Mouse (Mus musculus) ES-E14 (cell line): ENCODE results near the gene Taf11. TPM values are rescaled to one million over a fixed set of nuclear protein-coding genes. Genes with fewer than 3 reads are reported as not detected.
A peak's percentile ranks its signal among the peaks of the same experiment; 100 is the strongest.

Experiments
- DNase-seq: peaks from one replicate; pipeline ENCODE4 v3.0.0-alpha.2; 2013; ENCODE audit warnings: low read depth, low spot score
- H3K27ac ChIP-seq: 2 replicates; pipeline ENCODE4 v1.5.1; 2012; ENCODE audit warnings: low read depth, mild to moderate bottlenecking, low read length, moderate library complexity, mixed read lengths; ENCODE audit not compliant: poor library complexity, insufficient read depth, severe bottlenecking
- H3K36me3 ChIP-seq: 2 replicates; pipeline ENCODE4 v1.6.1; 2012; ENCODE audit warnings: mild to moderate bottlenecking, low read length, moderate library complexity, mixed read lengths; ENCODE audit not compliant: control insufficient read depth, poor library complexity, insufficient read depth, severe bottlenecking
- H3K4me1 ChIP-seq, 2 experiments: fragments of 150-350 bp in 1 of 2; sonication (generic) in 1 of 2; 2 replicates each; pipeline ENCODE4 v1.6.1; 2012; ENCODE audit warnings: low read length in 2 of 2, mild to moderate bottlenecking in 1 of 2, mixed read lengths in 1 of 2; ENCODE audit not compliant: control insufficient read depth in 2 of 2, insufficient read depth in 2 of 2, poor library complexity in 1 of 2
- H3K4me3 ChIP-seq, 2 experiments: fragments of 150-350 bp in 1 of 2; sonication (generic) in 1 of 2; 2 replicates each; pipeline ENCODE4 v1.5.1; 2012; ENCODE audit warnings: low read length in 2 of 2, low read depth in 1 of 2, mild to moderate bottlenecking in 1 of 2, mixed read lengths in 1 of 2; ENCODE audit not compliant: insufficient read depth in 1 of 2, poor library complexity in 1 of 2, severe bottlenecking in 1 of 2
- H3K9ac ChIP-seq: 2 replicates; pipeline ENCODE4 v1.6.1; 2012; ENCODE audit warnings: low read depth, mild to moderate bottlenecking, low read length, mixed read lengths; ENCODE audit not compliant: poor library complexity, insufficient read depth, severe bottlenecking
- H3K9me3 ChIP-seq: fragments of 150-350 bp; sonication (generic); 2 replicates; pipeline ENCODE4 v1.6.1; 2012; ENCODE audit warnings: low read depth, mild to moderate bottlenecking, low read length; ENCODE audit not compliant: control insufficient read depth, insufficient read depth
- CHD2 ChIP-seq: IDR thresholded peaks from 2 replicates; pipeline ENCODE4 v1.6.1; 2014; ENCODE audit warnings: mild to moderate bottlenecking, low read depth, low read length, inconsistent platforms
- HCFC1 ChIP-seq: IDR thresholded peaks from 2 replicates; pipeline ENCODE4 v1.6.1; 2012; ENCODE audit warnings: low read length, inconsistent platforms, borderline replicate concordance; ENCODE audit not compliant: insufficient read depth
- MAFK ChIP-seq: IDR thresholded peaks from 2 replicates; pipeline ENCODE4 v1.6.1; 2014; ENCODE audit warnings: mild to moderate bottlenecking, low read depth, low read length, inconsistent platforms; ENCODE audit not compliant: insufficient read depth
- ZC3H11A ChIP-seq: IDR thresholded peaks from 2 replicates; pipeline ENCODE4 v1.6.1; 2012; ENCODE audit warnings: low read depth, mild to moderate bottlenecking, inconsistent platforms, low read length, borderline replicate concordance
- ZNF384 ChIP-seq: IDR thresholded peaks from 2 replicates; pipeline ENCODE4 v1.6.1; 2012; ENCODE audit warnings: low read depth, low read length, inconsistent platforms
- in situ Hi-C, 2 experiments: fragments of 600-800 bp; cut with MboI; formaldehyde crosslinking; loops; one replicate each; pipeline ENCODE4 v1.15.1; 2025; ENCODE audit warnings: low sequenced_read_pairs in 2 of 2, inconsistent platforms in 1 of 2; ENCODE audit not compliant: unreplicated experiment in 2 of 2
- total RNA-seq: library from RNA; depleted of rRNA; stranded (reverse); fragments of 300-350 nt; gene quantifications from 2 replicates; pipeline ENCODE4 v1.2.3, GENCODE M21; 2012; rRNA removed

Taf11 gene
- 25.5 and 35.8 TPM in 2 replicates for total RNA-seq

GRCm38 (mm10) chr17:27909622-27910500, at the start of gene Taf11:
Taf11 (minus strand) TSS chr17:27909844.
- no peak within 1 kb of the TSS; the same call in 1 of the 2 replicates for H3K27ac ChIP-seq
- no peak for DNase-seq
- H3K36me3 ChIP-seq, result no peaks in the 10 kb centered on the region; the same call in 1 of the 2 replicates
- peak within 1 kb of the TSS; percentile 82 for H3K9ac ChIP-seq
- in situ Hi-C loops, result no loop called here
- H3K4me3 ChIP-seq, result peak within 1 kb of the TSS; percentile 76 to 89
- H3K9me3 ChIP-seq, result no peaks in the 10 kb centered on the region
- TF ChIP-seq ZC3H11A (no peak), CHD2 (no peak), ZNF384 (no peak), HCFC1 (no peak), MAFK (no peak)
- no peaks in the 10 kb centered on the region; a peak in 1 of 4 replicates for H3K4me1 ChIP-seq

GRCm38 (mm10) chr17:27957649-27958048, 48.0 kb upstream of the Taf11 start:
- H3K4me3 ChIP-seq, result no peak overlapping the region
- H3K27ac ChIP-seq, result no peak overlapping the region
- H3K9me3 ChIP-seq, result no peaks in the 10 kb centered on the region
- peaks cover 0 to 9% of the 10 kb centered on the region in 2 experiments; a peak in 1 of 4 replicates for H3K4me1 ChIP-seq
- H3K9ac ChIP-seq, result no peak overlapping the region
- no peak for DNase-seq
- in situ Hi-C loops, result no loop called here
- no peaks in the 10 kb centered on the region for H3K36me3 ChIP-seq
- TF ChIP-seq MAFK, result no peak
- TF ChIP-seq CHD2, result no peak
- TF ChIP-seq HCFC1, result no peak
- no peak for TF ChIP-seq ZC3H11A
- TF ChIP-seq ZNF384, result no peak

GRCm38 (mm10) chr17:27954629-27955402, 45.2 kb upstream of the Taf11 start:
- in situ Hi-C loops, result no loop called here
- no peaks in the 10 kb centered on the region for H3K36me3 ChIP-seq
- DNase-seq, result no peak
- H3K4me3 ChIP-seq, result no peak overlapping the region
- H3K27ac ChIP-seq, result no peak overlapping the region
- peaks cover 0 to 6% of the 10 kb centered on the region in 2 experiments; a peak in 1 of 4 replicates for H3K4me1 ChIP-seq
- no peak overlapping the region for H3K9ac ChIP-seq
- TF ChIP-seq MAFK (no peak), ZNF384 (no peak), CHD2 (no peak), HCFC1 (no peak), ZC3H11A (no peak)
- H3K9me3 ChIP-seq, result no peaks in the 10 kb centered on the region

GRCm38 (mm10) chr17:27953136-27953535, 43.5 kb upstream of the Taf11 start:
- TF ChIP-seq MAFK, result no peak
- no peak overlapping the region for H3K9ac ChIP-seq
- no peak overlapping the region for H3K4me3 ChIP-seq
- in situ Hi-C loops, result no loop called here
- no peaks in the 10 kb centered on the region for H3K36me3 ChIP-seq
- DNase-seq, result no peak
- no peaks in the 10 kb centered on the region for H3K9me3 ChIP-seq
- no peak overlapping the region for H3K27ac ChIP-seq
- peaks cover 0 to 6% of the 10 kb centered on the region in 2 experiments; a peak in 1 of 4 replicates for H3K4me1 ChIP-seq
